Mouse (Mus musculus) kidney, embryonic 14.5 days (tissue): ENCODE measurements around the gene Opcml. TPM values are rescaled to one million over a fixed set of nuclear protein-coding genes. Genes with fewer than 3 reads are reported as not detected.

Source experiments
- ATAC-seq: fragments of 200-750 bp; cut with Nextera tagmentation; 2 replicates; pipeline ENCODE4 v1.8.0; 2017; ENCODE audit warnings: moderate number of reproducible peaks, mild to moderate bottlenecking, moderate TSS enrichment, moderate library complexity; ENCODE audit not compliant: low FRiP score, low TSS enrichment
- H3K27ac ChIP-seq: fragments of 300-500 bp; sonication (generic); 2 replicates; pipeline ENCODE4 v1.5.1; 2014; ENCODE audit warnings: low read depth, mild to moderate bottlenecking, low read length, moderate library complexity, mixed read lengths
- H3K27me3 ChIP-seq: fragments of 300-500 bp; sonication (generic); 2 replicates; pipeline ENCODE4 v1.6.1; 2014; ENCODE audit warnings: mild to moderate bottlenecking, low read length; ENCODE audit not compliant: control insufficient read depth, insufficient read depth
- H3K36me3 ChIP-seq: fragments of 300-500 bp; sonication (generic); 2 replicates; pipeline ENCODE4 v1.6.1; 2014; ENCODE audit warnings: low read length, mixed read lengths; ENCODE audit not compliant: control insufficient read depth, insufficient read depth
- H3K4me1 ChIP-seq: fragments of 300-500 bp; sonication (generic); 2 replicates; pipeline ENCODE4 v1.6.1; 2014; ENCODE audit warnings: low read length, mixed read lengths; ENCODE audit not compliant: control insufficient read depth, insufficient read depth
- H3K4me2 ChIP-seq: fragments of 300-500 bp; sonication (generic); replicated peaks from 2 replicates; pipeline ENCODE4 v1.6.1; 2014; ENCODE audit warnings: low read depth, mild to moderate bottlenecking, low read length
- H3K4me3 ChIP-seq: fragments of 300-500 bp; sonication (generic); 2 replicates; pipeline ENCODE4 v1.5.1; 2014; ENCODE audit warnings: mild to moderate bottlenecking, low read length
- H3K9ac ChIP-seq: fragments of 300-500 bp; sonication (generic); 2 replicates; pipeline ENCODE4 v1.6.1; 2014; ENCODE audit warnings: low read depth, mild to moderate bottlenecking, low read length, moderate library complexity
- H3K9me3 ChIP-seq: fragments of 300-500 bp; sonication (generic); 2 replicates; pipeline ENCODE4 v1.6.1; 2016; ENCODE audit warnings: low read length; ENCODE audit not compliant: control insufficient read depth
- WGBS: fragments of 180-500 bp; shearing (Covaris S2); extraction: QIAGEN DNeasy Blood & Tissue Kit; methylation state at CpG from one replicate; pipeline ENCODE4 v1.1.7; 2014; 5-methylcytosine and 5-hydroxymethylcytosine counted together
- polyA plus RNA-seq: library from polyadenylated mRNA; unstranded; fragments of >200 nt; fragmentation: Nextera tagmentation; extraction: Ambion mirVana; gene quantifications from 2 replicates; pipeline ENCODE4 v1.2.1, GENCODE M21; 2014

Opcml gene
- polyA plus RNA-seq, 1 experiment from 2014 or later, result 1.9 TPM

DNA sequence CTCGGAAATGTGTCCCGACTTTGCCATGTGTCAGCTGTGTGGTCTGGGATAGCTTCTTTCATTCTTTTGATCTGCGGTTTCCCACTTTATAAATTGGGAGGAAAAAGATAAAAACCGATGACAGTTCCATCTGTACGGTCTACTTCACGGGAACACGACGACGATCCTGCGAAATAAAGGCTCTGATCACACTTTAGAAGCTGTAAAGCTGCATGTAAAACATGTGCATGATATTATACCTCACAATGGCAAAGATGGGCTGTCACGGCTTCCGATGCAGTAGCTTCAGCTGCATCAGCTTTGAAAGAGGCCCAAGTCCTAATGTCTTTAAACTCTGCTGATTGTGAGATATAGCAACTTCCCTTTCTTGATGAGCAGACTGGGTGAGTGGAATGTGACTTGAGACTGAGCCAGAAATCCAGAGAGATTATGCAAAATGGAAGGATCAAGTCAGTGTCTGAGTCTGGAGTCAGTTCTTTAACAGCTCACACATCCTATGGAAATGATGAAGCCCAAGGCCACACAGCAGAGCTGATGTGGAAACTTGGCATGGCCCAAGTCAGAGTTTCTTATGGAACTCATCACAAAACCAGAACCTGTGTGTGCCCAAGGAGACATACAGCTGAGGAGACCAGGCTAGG, 349.5 kb downstream of the Opcml start:
- no peaks in the 10 kb centered on the region for H3K36me3 ChIP-seq
- H3K9ac ChIP-seq, result no peak overlapping the region
- H3K4me2 ChIP-seq, result no peak overlapping the region
- no peak overlapping the region for H3K4me3 ChIP-seq
- WGBS, result 90% methylated on average over 12 of the region's 12 CpGs
- H3K9me3 ChIP-seq, result no peaks in the 10 kb centered on the region
- no peaks in the 10 kb centered on the region for H3K27me3 ChIP-seq
- no peak overlapping the region for H3K27ac ChIP-seq
- no peak for ATAC-seq
- no peaks in the 10 kb centered on the region for H3K4me1 ChIP-seq

DNA sequence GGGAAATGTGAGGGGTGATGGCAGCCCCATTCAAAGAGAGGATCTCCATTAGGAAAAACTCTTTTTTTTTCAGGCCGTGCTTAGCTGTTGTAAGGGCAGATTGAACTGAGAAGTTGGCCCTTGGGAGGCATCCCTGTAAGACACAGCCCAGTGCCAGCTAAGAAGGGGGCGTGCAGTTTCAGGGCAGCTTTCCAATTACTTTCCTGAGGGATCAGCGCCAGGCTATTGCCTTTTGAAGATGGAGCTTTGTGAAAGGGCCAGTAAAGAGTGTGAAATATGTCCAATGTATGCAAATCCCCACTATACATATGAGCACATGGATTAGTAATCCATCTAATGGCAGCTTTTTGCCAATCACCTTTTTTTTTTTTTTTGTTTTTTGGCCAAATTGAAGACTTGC, 358.9 kb downstream of the Opcml start:
- Histone ChIP-seq H3K36me3 (no peaks in the 10 kb centered on the region), H3K9me3 (no peaks in the 10 kb centered on the region), H3K9ac (no peak overlapping the region), H3K4me1 (no peaks in the 10 kb centered on the region), H3K27me3 (no peaks in the 10 kb centered on the region), H3K4me2 (no peak overlapping the region), H3K4me3 (no peak overlapping the region), H3K27ac (no peak overlapping the region)
- ATAC-seq, result no peak
- WGBS, result 84% methylated on average over 3 of the region's 3 CpGs

DNA sequence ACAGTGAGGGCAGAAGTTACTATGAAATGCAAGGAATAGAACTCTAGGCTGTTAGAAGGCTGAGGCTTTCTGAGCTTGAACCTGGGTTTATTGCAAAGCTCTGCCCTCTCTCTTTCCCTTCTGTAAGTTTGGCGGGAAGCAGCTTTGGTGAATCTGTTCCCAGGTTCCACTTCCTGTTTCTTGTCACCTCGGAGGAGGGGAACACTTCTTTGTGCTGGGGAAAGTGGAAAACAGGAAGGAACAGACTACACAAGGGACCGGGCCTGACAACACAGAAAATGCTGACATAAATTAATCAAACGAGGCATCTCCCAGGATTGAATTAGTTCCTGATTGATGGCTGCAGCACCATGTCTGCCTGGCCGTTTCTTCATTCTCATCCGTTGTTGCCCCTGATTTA, 363.2 kb downstream of the Opcml start:
- Histone ChIP-seq H3K9me3 (no peaks in the 10 kb centered on the region), H3K4me3 (no peak overlapping the region), H3K36me3 (no peaks in the 10 kb centered on the region), H3K27me3 (no peaks in the 10 kb centered on the region), H3K4me1 (no peaks in the 10 kb centered on the region), H3K9ac (no peak overlapping the region), H3K27ac (no peak overlapping the region), H3K4me2 (no peak overlapping the region)
- no peak for ATAC-seq
- WGBS, result 22% methylated on average over 6 of the region's 6 CpGs

DNA sequence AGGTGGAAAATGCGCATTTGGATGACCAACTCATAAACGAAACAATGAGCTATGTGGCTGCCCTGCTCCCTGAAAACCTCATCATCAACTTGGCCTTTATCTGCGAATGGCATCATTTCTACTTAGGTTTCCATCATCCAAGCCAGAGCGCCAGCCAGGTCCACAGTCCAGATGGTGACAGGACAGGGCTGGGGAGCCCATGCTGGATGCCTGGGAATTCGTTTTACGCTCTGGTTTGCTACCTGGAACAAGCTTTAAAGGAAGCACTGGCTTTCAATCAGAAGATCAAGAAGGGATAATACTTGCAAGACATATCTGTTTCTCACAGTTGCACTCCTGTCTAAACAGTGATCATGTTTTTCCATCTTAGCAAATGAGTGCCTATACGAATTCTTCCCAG, 366.5 kb downstream of the Opcml start:
- 89% methylated on average over 7 of the region's 7 CpGs for WGBS
- H3K27me3 ChIP-seq, result no peaks in the 10 kb centered on the region
- H3K27ac ChIP-seq, result no peak overlapping the region
- no peak overlapping the region for H3K9ac ChIP-seq
- no peaks in the 10 kb centered on the region for H3K9me3 ChIP-seq
- H3K4me2 ChIP-seq, result no peak overlapping the region
- no peaks in the 10 kb centered on the region for H3K36me3 ChIP-seq
- ATAC-seq, result no peak
- no peaks in the 10 kb centered on the region for H3K4me1 ChIP-seq
- H3K4me3 ChIP-seq, result no peak overlapping the region

DNA sequence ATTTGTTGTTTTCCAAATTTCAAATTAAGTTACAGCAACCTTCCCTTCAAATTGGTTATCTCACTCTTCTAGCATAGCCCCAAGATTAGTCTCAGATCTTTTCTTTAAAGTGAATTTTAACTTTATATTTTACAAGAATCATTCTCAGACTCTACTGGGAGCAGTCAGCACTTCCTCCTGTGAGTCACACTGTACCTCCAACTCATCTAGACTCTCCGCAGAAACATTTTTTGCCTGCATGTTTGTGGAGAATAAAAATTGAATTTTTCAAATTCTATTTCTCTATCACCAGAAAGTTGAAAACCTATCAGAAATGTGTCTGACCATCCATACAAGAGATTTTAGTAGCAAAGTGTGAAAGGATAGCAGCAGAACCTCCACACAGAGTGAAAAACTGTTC, 370.4 kb downstream of the Opcml start:
- ATAC-seq, result no peak
- Histone ChIP-seq H3K27me3 (no peaks in the 10 kb centered on the region), H3K4me2 (no peak overlapping the region), H3K27ac (no peak overlapping the region), H3K4me1 (no peaks in the 10 kb centered on the region), H3K4me3 (no peak overlapping the region), H3K9me3 (no peaks in the 10 kb centered on the region), H3K36me3 (no peaks in the 10 kb centered on the region), H3K9ac (no peak overlapping the region)
- 88% methylated on average over 1 of the region's 1 CpGs for WGBS

DNA sequence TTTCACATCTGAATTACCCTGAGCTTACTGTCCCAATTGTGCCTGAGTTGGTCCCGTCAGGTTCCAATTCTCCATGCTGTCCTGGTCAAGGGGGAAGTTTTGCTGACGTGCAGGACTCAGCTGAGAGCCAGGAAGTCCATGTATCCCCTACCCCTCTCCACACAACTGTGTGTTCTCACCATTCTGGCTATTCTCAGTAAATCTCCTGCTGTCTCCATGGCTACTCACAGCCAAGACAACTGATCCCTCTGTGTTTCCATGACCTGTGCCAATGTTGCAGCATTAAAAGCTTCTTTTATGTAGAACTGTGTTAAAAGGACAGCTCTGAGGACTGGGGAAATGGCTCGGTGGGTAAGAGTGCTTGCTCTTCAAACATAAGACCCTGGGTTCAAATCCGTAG, 373.4 kb downstream of the Opcml start:
- no peak overlapping the region for H3K4me2 ChIP-seq
- 51% methylated on average over 4 of the region's 4 CpGs for WGBS

DNA sequence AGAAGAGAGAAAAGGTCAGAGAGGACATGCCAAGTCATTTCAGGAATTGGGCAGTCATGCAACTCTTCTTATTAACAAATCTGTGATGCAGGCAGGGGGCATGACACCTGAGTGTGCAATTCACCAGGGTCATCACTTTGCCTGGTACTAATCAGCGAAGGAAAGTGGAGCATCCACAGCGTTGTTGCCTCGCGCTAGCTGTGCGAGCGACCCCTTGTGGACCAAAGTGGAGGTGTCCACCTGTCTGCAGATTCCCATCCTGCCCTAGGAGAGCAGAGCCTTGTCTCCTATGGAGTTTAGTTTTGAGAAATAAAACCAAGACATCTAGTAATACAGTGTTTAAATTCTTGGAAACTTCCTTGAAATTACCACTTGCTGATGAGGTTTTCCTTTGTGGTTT, 381.3 kb downstream of the Opcml start:
- Histone ChIP-seq H3K27me3 (no peaks in the 10 kb centered on the region), H3K4me3 (no peak overlapping the region), H3K9me3 (no peaks in the 10 kb centered on the region), H3K27ac (no peak overlapping the region), H3K9ac (no peak overlapping the region), H3K4me1 (no peaks in the 10 kb centered on the region), H3K36me3 (no peaks in the 10 kb centered on the region), H3K4me2 (no peak overlapping the region)
- 7% methylated on average over 6 of the region's 6 CpGs for WGBS
- no peak for ATAC-seq

More for the DNA sequence above, 373.4 kb downstream of the Opcml start:
- Histone ChIP-seq H3K9me3 (no peaks in the 10 kb centered on the region), H3K27me3 (no peaks in the 10 kb centered on the region), H3K4me1 (no peaks in the 10 kb centered on the region), H3K36me3 (no peaks in the 10 kb centered on the region), H3K27ac (no peak overlapping the region), H3K4me3 (no peak overlapping the region), H3K9ac (no peak overlapping the region)
- no peak for ATAC-seq

DNA sequence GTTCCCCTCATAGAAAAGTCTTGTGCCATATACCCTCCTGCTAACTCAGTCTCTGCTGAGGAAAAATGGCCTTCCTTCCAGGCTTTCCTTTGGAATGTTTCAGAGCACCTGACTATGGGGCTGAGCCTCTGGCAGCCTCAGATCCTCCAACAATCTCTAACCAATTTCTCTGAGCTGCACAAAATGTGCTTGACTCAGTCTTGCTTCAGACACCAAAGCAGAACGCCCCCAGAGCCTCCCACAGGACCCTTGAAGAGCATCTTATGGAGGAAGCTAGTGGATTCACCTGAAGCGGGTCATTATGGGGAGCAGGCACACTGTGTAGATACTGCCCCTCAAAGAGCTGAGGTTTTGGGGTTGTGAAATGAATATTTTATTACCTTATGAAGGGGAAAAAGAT, 386.5 kb downstream of the Opcml start:
- no peak for ATAC-seq
- no peaks in the 10 kb centered on the region for H3K27me3 ChIP-seq
- no peaks in the 10 kb centered on the region for H3K36me3 ChIP-seq
- no peak overlapping the region for H3K27ac ChIP-seq
- no peaks in the 10 kb centered on the region for H3K9me3 ChIP-seq
- no peak overlapping the region for H3K4me3 ChIP-seq
- no peak overlapping the region for H3K9ac ChIP-seq
- H3K4me2 ChIP-seq, result no peak overlapping the region
- 0 out of 2 replicates have a peak, but pooled peaks cover 3% of the 10 kb centered on the region for H3K4me1 ChIP-seq
- 80% methylated on average over 2 of the region's 2 CpGs for WGBS

DNA sequence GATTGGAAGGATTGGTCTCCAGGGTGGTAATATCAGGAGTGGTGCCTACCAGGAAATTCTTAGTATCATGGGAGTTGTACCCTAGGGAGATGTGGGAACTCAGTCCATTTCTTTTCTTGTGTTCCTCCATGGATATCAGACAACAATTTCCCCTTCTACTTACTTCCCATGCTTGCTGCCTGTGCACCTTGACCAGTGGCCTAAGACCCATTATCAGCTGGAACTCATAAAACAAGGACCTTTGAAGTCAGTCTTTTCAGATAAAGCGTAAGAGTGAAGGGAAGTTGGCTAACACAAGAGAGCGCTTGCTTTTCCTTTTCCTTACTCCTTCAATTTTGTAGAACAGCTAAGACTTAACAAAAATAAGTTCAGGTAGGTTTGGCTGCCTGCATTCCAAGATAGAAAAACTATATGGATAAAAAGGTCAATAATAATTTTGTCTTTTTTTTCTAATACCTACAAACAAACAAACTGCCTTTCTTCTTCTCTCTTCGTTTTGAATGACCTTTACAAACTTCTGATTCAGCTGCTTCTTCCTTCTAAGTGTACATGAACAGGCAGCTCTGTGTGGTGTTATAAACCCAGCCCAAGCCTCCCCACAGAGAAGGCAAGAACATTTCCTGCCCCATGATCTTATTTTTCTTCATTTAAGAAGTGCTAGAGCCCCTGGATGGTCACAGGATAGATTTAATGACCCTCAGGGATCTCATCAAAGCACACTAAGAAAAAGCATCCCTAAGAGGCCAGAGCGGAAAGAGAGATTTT, 387.7 kb downstream of the Opcml start:
- Histone ChIP-seq H3K9me3 (no peaks in the 10 kb centered on the region), H3K36me3 (no peaks in the 10 kb centered on the region), H3K4me2 (no peak overlapping the region), H3K27ac (no peak overlapping the region), H3K4me1 (0 out of 2 replicates have a peak, but pooled peaks cover 3% of the 10 kb centered on the region), H3K27me3 (no peaks in the 10 kb centered on the region), H3K9ac (no peak overlapping the region), H3K4me3 (no peak overlapping the region)
- no peak for ATAC-seq
- WGBS, result 69% methylated on average over 4 of the region's 4 CpGs
